Mouse (Mus musculus) erythroblast, embryonic 14.5 days (primary cell): Measurements from ENCODE around the gene Rft1.

Source experiments
- GATA1 ChIP-seq: IDR thresholded peaks from 2 replicates; pipeline ENCODE4 v1.6.1; 2012; ENCODE audit warnings: low read length, inconsistent platforms, mixed read lengths
- TAL1 ChIP-seq: IDR thresholded peaks from 3 replicates; pipeline ENCODE4 v1.6.1; 2012; ENCODE audit warnings: low read length, inconsistent platforms, mixed read lengths

- TF ChIP-seq TAL1, result no peak
- no peak for TF ChIP-seq GATA1
Measured at GRCm38 (mm10) chr14:30625131-30625807, 28.9 kb upstream of the Rft1 start.
